Mouse (Mus musculus) liver, adult 2 months (tissue): Measurements from ENCODE around the gene Smpd1. TPM values are rescaled to one million over a fixed set of nuclear protein-coding genes. Genes with fewer than 3 reads are reported as not detected.

Experiments used
- DNase-seq: peaks from one replicate; pipeline ENCODE4 v3.0.0-alpha.2; 2011; ENCODE audit warnings: low read depth, low spot score; ENCODE audit errors: extremely low read depth
- H3K27ac ChIP-seq: fragments of 200-500 bp; replicated peaks from 2 replicates; pipeline ENCODE4 v1.5.1; 2012; ENCODE audit warnings: low read depth, mild to moderate bottlenecking, control low read depth, inconsistent platforms, low read length; ENCODE audit not compliant: insufficient read depth
- H3K27me3 ChIP-seq: fragments of 200-500 bp; 2 replicates; pipeline ENCODE4 v1.6.1; 2012; ENCODE audit warnings: mild to moderate bottlenecking, moderate library complexity, low read length, inconsistent platforms; ENCODE audit not compliant: control insufficient read depth, insufficient read depth
- H3K36me3 ChIP-seq: fragments of 200-500 bp; 2 replicates; pipeline ENCODE4 v1.6.1; 2012; ENCODE audit warnings: low read length, inconsistent platforms; ENCODE audit not compliant: control insufficient read depth, insufficient read depth
- H3K4me1 ChIP-seq: fragments of 200-500 bp; 2 replicates; pipeline ENCODE4 v1.6.1; 2011; ENCODE audit warnings: low read length; ENCODE audit not compliant: control insufficient read depth, insufficient read depth
- H3K4me3 ChIP-seq: fragments of 200-500 bp; 2 replicates; pipeline ENCODE4 v1.5.1; 2011; ENCODE audit warnings: low read depth, mild to moderate bottlenecking, control low read depth, low read length, moderate library complexity; ENCODE audit not compliant: insufficient read depth
- H3K79me2 ChIP-seq: fragments of 200-500 bp; 2 replicates; pipeline ENCODE4 v1.6.1; 2012; ENCODE audit warnings: inconsistent platforms, mild to moderate bottlenecking, low read length, moderate library complexity; ENCODE audit not compliant: control insufficient read depth, insufficient read depth
- H3K9ac ChIP-seq: fragments of 200-500 bp; 2 replicates; pipeline ENCODE4 v1.6.1; 2012; ENCODE audit warnings: low read depth, mild to moderate bottlenecking, control low read depth, inconsistent platforms, low read length
- CTCF ChIP-seq: fragments of 200-500 bp; IDR thresholded peaks from 2 replicates; pipeline ENCODE4 v1.5.1; 2011; ENCODE audit warnings: low read depth, low read length, control low read depth
- POLR2A ChIP-seq: fragments of 200-500 bp; IDR thresholded peaks from 2 replicates; pipeline ENCODE4 v1.6.1; 2011; ENCODE audit warnings: low read length, control low read depth; ENCODE audit not compliant: insufficient read depth; ENCODE audit errors: extremely low read depth
- WGBS: fragments of 180-500 bp; shearing (Covaris S2); methylation state at CpG from one replicate; pipeline ENCODE4 v1.1.7; 2018; 5-methylcytosine and 5-hydroxymethylcytosine counted together
- polyA plus RNA-seq: library from polyadenylated mRNA; depleted of rRNA; stranded (reverse); fragments of >200 nt; gene quantifications from 2 replicates; pipeline ENCODE4 v1.2.3, GENCODE M21; 2012
- total RNA-seq: library from RNA; depleted of rRNA; stranded (reverse); fragments of >200 nt; gene quantifications from 2 replicates; pipeline ENCODE4 v1.2.3, GENCODE M21; 2014

The Smpd1 gene
- total and polyA plus RNA-seq, 2 experiments, result 33.1 to 51.9 TPM

- no peak overlapping the region for H3K27ac ChIP-seq
- no peaks in the 10 kb centered on the region for H3K27me3 ChIP-seq
- no peaks in the 10 kb centered on the region for H3K79me2 ChIP-seq
- H3K9ac ChIP-seq, result no peak overlapping the region
- H3K4me1 ChIP-seq, result no peaks in the 10 kb centered on the region
- H3K4me3 ChIP-seq, result no peak overlapping the region
- no peaks in the 10 kb centered on the region for H3K36me3 ChIP-seq
- 89% methylated on average over 17 of the region's 17 CpGs for WGBS
- TF ChIP-seq POLR2A (no peak), CTCF (no peak)
- peak; percentile 16 for DNase-seq
These were observed 11.1 kb downstream of the Smpd1 start for GRCm38 (mm10) chr7:105565071-105565836.

GRCm38 (mm10) chr7:105568583-105568982, 14.4 kb downstream of the Smpd1 start:
- WGBS, result 65% methylated on average over 7 of the region's 7 CpGs
- no peak overlapping the region for H3K9ac ChIP-seq
- DNase-seq, result no peak

GRCm38 (mm10) chr7:105568988-105569471, 14.9 kb downstream of the Smpd1 start:
- Histone ChIP-seq H3K4me1 (no peaks in the 10 kb centered on the region), H3K36me3 (no peaks in the 10 kb centered on the region), H3K27ac (no peak overlapping the region), H3K9ac (no peak overlapping the region), H3K79me2 (no peaks in the 10 kb centered on the region), H3K4me3 (no peak overlapping the region), H3K27me3 (no peaks in the 10 kb centered on the region)
- TF ChIP-seq CTCF (no peak), POLR2A (no peak)
- DNase-seq, result no peak
- WGBS, result 54% methylated on average over 6 of the region's 6 CpGs

More at GRCm38 (mm10) chr7:105568583-105568982, 14.4 kb downstream of the Smpd1 start:
- H3K36me3 ChIP-seq, result no peaks in the 10 kb centered on the region
- no peak overlapping the region for H3K4me3 ChIP-seq
- TF ChIP-seq CTCF (no peak), POLR2A (no peak)
- no peaks in the 10 kb centered on the region for H3K4me1 ChIP-seq
- H3K27ac ChIP-seq, result no peak overlapping the region
- no peaks in the 10 kb centered on the region for H3K79me2 ChIP-seq
- H3K27me3 ChIP-seq, result no peaks in the 10 kb centered on the region

- DNase-seq, result no peak
- no peaks in the 10 kb centered on the region for H3K27me3 ChIP-seq
- H3K36me3 ChIP-seq, result no peaks in the 10 kb centered on the region
- no peak overlapping the region for H3K27ac ChIP-seq
- TF ChIP-seq POLR2A, result no peak
- TF ChIP-seq CTCF, result no peak
- no peaks in the 10 kb centered on the region for H3K79me2 ChIP-seq
- no peak overlapping the region for H3K9ac ChIP-seq
- H3K4me3 ChIP-seq, result no peak overlapping the region
- no peaks in the 10 kb centered on the region for H3K4me1 ChIP-seq
- 78% methylated on average over 12 of the region's 12 CpGs for WGBS
These were observed 15.6 kb downstream of the Smpd1 start for GRCm38 (mm10) chr7:105569512-105570496.

- H3K27me3 ChIP-seq, result no peaks in the 10 kb centered on the region
- no peak for TF ChIP-seq CTCF
- TF ChIP-seq POLR2A, result no peak
- no peak overlapping the region for H3K4me3 ChIP-seq
- WGBS, result 88% methylated on average over 4 of the region's 4 CpGs
- H3K27ac ChIP-seq, result no peak overlapping the region
- no peak overlapping the region for H3K9ac ChIP-seq
- H3K36me3 ChIP-seq, result no peaks in the 10 kb centered on the region
- H3K4me1 ChIP-seq, result no peaks in the 10 kb centered on the region
- no peak for DNase-seq
- H3K79me2 ChIP-seq, result no peaks in the 10 kb centered on the region
These were observed 16.6 kb downstream of the Smpd1 start for GRCm38 (mm10) chr7:105570756-105571155.
